9 mouse cellular contexts compared by ENCODE assay signal in genomic region chr13:111237865-111238465, GRCm38 (mm10). TPM values are rescaled to one million over a fixed set of nuclear protein-coding genes. Genes with fewer than 3 reads are reported as not detected.
DNase-seq lines count a peak whose midpoint lies in the region; ATAC-seq and TF ChIP-seq lines count a peak whose summit lies in the region.
"Had no signal": no experiment of that assay in that cellular context is flagged by ENCODE, and none has a peak within 500 bp of the region (broad histone marks: within the 10 kb centered on the region; RNA-seq: fewer than 3 reads in every experiment).

No protein-coding gene starts in this region.

- ATAC-seq in kidney, embryonic 16.5 days (ENCODE audit: low FRiP score, low TSS enrichment) = peak; percentile 61
- no peak for ATAC-seq in Patski
- ATAC-seq in forebrain, embryonic 14.5 days = peak; percentile 80

- no peaks in the 10 kb centered on the region for H3K36me3 ChIP-seq in kidney, embryonic 16.5 days (ENCODE audit: insufficient read depth, low read length)
- H3K36me3 ChIP-seq in forebrain, embryonic 14.5 days (ENCODE audit: control insufficient read depth, insufficient read depth, low read length) = no peaks in the 10 kb centered on the region

- DNase-seq in kidney, adult 8-10 months = no peak
- no peak for DNase-seq in Patski (ENCODE audit: low read depth, low spot score)
- peak; percentile 90 for DNase-seq in forebrain, embryonic 14.5 days (ENCODE audit: low spot score)
- DNase-seq in lung, postnatal 36 days = peak; percentile 26
- no peak for DNase-seq in layer of hippocampus, adult 8-10 months (ENCODE audit: low spot score in 2 of 2)
- no peak for DNase-seq in ovary, adult 18-20 months (ENCODE audit: low spot score)
- DNase-seq in right cerebral cortex, adult 18-20 months = no peak

- WGBS in kidney, embryonic 16.5 days = 35% methylated on average over 3 of the region's 3 CpGs
- 40% methylated on average over 3 of the region's 3 CpGs for WGBS in forebrain, embryonic 14.5 days

- H3K4me2 ChIP-seq in kidney, embryonic 16.5 days (replicated peaks; ENCODE audit: low read depth, low read length) = no peak overlapping the region
- no peak overlapping the region for H3K4me2 ChIP-seq in forebrain, embryonic 14.5 days (ENCODE audit: low read length)

- CTCF ChIA-PET in Patski (lab: Charles Lee) = interaction anchor here (1.0 to 3.4 kb wide), 6 partner anchors 10 to 855 kb away, joined by 3 to 21 read pairs (median 6); no protein-coding TSS in a partner anchor

- peaks cover 7% of the 10 kb centered on the region; the same call in 1 of the 2 replicates for H3K9me3 ChIP-seq in kidney, embryonic 16.5 days (ENCODE audit: low read length)
- H3K9me3 ChIP-seq in forebrain, embryonic 14.5 days (replicated peaks; ENCODE audit: control insufficient read depth, low read length) = no peaks in the 10 kb centered on the region

- in situ Hi-C loops in Patski (cut with MboI; ENCODE audit: low pct_unique_long_range_greater_than_20kb) = loop anchor here (5.0 kb wide), 3 partner anchors 174 to 851 kb away; no protein-coding TSS in a partner anchor

- no peak overlapping the region for H3K27ac ChIP-seq in kidney, embryonic 16.5 days (ENCODE audit: low read length)
- H3K27ac ChIP-seq in forebrain, embryonic 14.5 days (ENCODE audit: low read depth, low read length) = no peak overlapping the region

- no peaks in the 10 kb centered on the region for H3K27me3 ChIP-seq in kidney, embryonic 16.5 days (ENCODE audit: insufficient read depth, low read length)
- H3K27me3 ChIP-seq in Patski = no peaks in the 10 kb centered on the region
- no peaks in the 10 kb centered on the region for H3K27me3 ChIP-seq in forebrain, embryonic 14.5 days (replicated peaks; ENCODE audit: control insufficient read depth, insufficient read depth, low read length)

- no peak overlapping the region for H3K4me3 ChIP-seq in kidney, embryonic 16.5 days (ENCODE audit: low read length)
- no peak overlapping the region for H3K4me3 ChIP-seq in forebrain, embryonic 14.5 days (ENCODE audit: low read depth, low read length)
- H3K4me3 ChIP-seq: erythroblast, embryonic 14.5 days had no signal

- H3K9ac ChIP-seq in kidney, embryonic 16.5 days (replicated peaks; ENCODE audit: low read length) = no peak overlapping the region
- no peak overlapping the region for H3K9ac ChIP-seq in forebrain, embryonic 14.5 days (ENCODE audit: low read length)

- peak; percentile 77 for TF ChIP-seq CTCF in Patski (IDR thresholded peaks at IDR 0.05)

- POLR2A ChIA-PET in Patski (lab: Charles Lee) = no interaction called here

- peaks cover 8% of the 10 kb centered on the region; the same call in 1 of the 2 replicates for H3K4me1 ChIP-seq in kidney, embryonic 16.5 days (ENCODE audit: insufficient read depth, low read length)
- H3K4me1 ChIP-seq in forebrain, embryonic 14.5 days (ENCODE audit: control insufficient read depth, insufficient read depth, low read length) = no peaks in the 10 kb centered on the region

RNA-seq across cellular contexts. Expression of gene Actbl2, which starts 16.8 kb away (rescaled TPM):
- polyA plus RNA-seq in kidney, embryonic 16.5 days (2015; fragmentation: Nextera tagmentation; extraction: Ambion mirVana) = not detected in 2 replicates
- not detected for polyA plus RNA-seq in Patski (2021)
- not detected in 2 replicates for polyA plus RNA-seq in forebrain, embryonic 14.5 days (2014; fragmentation: Nextera tagmentation; extraction: Ambion mirVana)
- under 1 TPM in 1 of 4 experiments, not detected in 3; 0.16 TPM for total RNA-seq in layer of hippocampus, adult 8-10 months (2022)
- polyA plus RNA-seq: erythroblast, embryonic 14.5 days had no signal

Comparison
In these comparisons a context has a peak if more than half of its experiments do, and no peak if none do; other contexts are left out.
1. DNase-seq: peak in forebrain, embryonic 14.5 days (single experiment) and lung, postnatal 36 days (single experiment); none in kidney, adult 8-10 months (0 of 2), Patski (single experiment), layer of hippocampus, adult 8-10 months (0 of 2), ovary, adult 18-20 months (single experiment) and right cerebral cortex, adult 18-20 months (single experiment).